Mouse (Mus musculus): ENCODE measurements around the gene Ccdc188. TPM values are rescaled to one million over a fixed set of nuclear protein-coding genes. Genes with fewer than 3 reads are reported as not detected.
"Not testable (repeated sequence)": the region's sequence is repeated elsewhere in the genome, so short reads cannot be mapped to it uniquely, and the experiment has no call there.

Ccdc188 gene
- not detected for total RNA-seq (2021)
- long read RNA-seq, experiment 1: 0 reads
- long read RNA-seq, experiment 2: 0 reads

DNA sequence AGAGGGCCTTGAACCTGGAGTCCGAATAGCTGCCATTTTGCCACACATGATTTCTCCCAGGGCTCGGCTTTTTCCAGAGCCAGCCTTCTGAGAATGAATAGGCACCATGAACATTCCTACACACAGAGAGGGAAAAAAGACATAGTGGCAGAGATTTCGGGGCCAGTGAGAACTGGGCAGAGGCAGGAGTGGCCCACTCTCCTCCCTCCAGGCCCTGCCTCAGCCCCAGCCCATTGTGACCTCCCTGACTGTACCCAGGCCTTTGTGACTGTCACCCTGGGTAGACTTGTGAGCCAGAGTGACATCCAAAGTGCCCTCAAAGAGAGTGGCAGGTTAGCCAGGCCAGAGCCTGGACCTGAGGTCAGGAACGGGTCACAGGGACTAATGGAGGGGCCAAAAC lies at the start of gene Ccdc188:
TSS of gene Ccdc188 (plus strand) at position 301 of the 400 bp plus-strand sequence.
- no peak for DNase-seq (ENCODE audit: low spot score in 2 of 2)

DNA sequence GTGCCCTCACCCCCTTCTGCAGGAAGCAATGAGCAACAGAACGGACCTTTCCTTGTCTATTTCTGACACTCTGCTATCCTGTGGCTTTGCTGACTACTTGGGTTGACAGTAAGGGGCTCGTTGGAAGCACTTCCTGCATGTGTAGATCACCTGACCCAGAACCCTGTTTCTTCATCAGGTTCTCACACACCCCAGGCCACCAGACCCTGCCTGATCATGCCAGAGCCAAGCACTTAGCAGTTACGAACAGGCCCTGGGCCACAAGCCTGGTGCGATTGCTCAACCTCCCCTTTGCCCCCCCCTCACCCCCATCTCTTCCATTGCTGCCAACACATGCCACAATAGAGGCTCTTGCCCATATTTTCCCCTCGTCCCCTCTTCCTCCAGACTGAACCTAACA lies 48.5 kb upstream of the Ccdc188 start:
- no peak for DNase-seq (ENCODE audit: low spot score in 2 of 2)

DNA sequence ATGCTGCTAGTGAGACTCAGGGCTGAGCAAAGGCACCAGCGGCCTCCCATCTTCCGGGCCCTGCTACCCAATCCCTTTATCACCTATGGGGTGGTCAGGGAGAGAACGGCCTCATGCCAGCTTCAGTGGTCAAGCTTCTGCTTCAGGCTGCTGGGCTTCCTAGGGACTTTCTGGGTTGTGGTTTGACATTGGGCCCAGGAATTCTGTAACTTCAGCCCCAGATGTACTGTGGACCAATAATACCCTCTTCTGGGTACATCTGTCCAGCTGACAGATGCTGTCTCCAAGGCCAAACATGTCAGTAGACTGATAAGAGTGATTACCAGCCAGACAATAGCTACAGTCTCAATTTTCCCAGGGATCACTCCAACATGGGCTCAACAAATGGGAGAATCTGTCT lies 47.9 kb upstream of the Ccdc188 start:
- no peak for DNase-seq (ENCODE audit: low spot score in 2 of 2)

DNA sequence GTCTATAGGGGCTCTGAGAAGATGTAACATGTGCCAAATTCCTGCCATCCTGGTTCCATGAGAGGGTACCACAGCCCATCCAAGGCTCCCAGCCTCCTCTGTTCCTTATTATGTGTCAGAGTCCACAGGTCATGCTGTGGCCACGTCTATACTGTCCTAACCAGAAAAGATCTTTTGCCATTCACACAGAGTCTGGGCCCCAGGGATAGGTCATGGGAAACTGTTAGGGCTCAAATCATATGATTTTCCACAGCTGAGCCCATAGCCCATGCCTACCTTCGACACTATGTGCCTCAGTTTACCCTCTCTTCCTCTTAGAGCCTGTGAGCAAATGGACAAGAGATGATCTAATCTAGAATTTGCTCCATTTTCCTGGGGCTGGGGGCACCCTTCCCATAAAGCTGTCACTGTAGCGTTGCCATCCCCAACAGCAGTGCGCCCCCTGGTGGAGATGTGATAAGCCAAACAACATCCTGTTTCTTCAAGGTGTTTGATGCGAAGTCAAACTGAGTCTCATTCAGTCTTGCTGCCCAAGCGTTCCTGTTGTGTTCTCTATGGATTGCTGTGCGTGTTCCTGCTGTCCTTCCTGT lies 45.3 kb upstream of the Ccdc188 start:
- peak; percentile 86 to 96 for DNase-seq (ENCODE audit: low spot score in 2 of 2)

DNA sequence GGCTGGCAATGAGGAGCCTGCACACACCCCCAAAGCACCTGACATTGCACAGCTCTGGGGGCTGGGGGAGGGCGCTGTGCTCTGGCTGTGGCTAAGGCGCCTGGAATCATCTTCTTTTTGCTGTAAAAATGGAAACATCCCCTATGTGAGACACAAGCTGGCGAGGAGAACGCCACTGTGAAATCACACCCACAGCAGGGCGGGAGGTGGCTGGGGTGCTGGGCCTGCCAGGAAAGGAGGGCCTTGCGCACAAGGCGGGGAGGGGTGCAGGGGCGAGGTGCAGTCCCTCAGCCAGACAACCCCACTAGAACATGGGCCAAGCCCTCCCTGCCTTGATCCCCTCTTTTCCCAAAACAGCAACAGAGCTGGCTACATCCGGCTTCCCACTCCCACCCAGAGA lies 44.4 kb upstream of the Ccdc188 start:
- peak; percentile 75 to 88 for DNase-seq (ENCODE audit: low spot score in 2 of 2)

DNA sequence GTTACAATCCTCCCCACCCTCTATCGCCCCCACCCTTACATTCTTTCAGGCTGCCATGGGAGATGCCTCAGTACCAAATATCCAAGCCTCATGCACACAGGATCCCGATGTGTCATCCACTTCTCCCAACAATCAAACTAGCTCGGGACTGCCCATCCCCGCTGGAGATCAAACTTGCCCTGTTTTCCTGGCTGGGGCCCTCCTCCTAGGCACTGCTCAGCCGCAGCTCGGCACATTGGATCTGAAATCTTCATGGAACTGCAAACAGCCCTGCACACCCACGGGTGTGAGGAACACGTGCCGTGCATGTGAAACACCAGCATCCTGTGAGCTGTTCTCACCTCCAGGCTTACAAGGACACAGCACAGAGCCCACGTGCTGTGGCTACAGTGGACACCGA lies 43.9 kb upstream of the Ccdc188 start:
- peak; percentile 70 to 79 for DNase-seq (ENCODE audit: low spot score in 2 of 2)

DNA sequence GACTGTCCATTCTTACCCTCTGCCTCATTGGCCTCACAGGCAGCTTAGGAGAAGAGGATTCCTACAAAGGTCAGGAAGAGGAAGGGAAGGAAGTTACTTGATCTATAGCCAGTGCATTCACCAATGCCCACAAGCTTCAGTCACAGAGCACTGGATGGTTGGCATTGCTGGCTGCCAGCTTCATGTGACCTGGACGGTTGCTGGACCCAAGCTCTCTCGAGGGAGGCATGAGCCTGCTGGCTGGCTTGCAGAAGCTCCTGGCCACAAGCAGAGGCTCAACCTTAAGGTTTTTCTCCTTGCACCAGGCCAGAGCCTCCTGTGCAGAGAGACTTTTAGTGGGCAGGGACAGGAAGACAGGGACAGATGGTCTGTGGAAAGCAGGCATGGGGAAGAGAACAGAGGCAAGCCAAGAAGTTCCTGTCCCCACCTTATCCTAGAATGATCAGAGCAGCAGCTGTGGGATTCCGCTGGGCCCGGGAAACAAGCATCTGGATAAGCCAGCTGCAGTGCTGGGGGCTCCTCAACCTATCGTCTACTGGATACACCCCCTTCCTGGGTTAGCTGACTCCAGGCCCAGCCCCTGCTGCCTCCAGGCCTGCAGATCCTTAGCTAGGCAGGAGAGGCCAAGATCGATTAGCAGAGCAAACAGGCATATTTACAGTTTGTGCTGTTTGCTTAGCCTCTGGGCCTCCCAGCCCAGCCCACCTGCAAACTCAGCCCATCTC lies 41.7 kb upstream of the Ccdc188 start:
- peak in 1 of 2 experiments; percentile 42 for DNase-seq (ENCODE audit: low spot score in 2 of 2)

DNA sequence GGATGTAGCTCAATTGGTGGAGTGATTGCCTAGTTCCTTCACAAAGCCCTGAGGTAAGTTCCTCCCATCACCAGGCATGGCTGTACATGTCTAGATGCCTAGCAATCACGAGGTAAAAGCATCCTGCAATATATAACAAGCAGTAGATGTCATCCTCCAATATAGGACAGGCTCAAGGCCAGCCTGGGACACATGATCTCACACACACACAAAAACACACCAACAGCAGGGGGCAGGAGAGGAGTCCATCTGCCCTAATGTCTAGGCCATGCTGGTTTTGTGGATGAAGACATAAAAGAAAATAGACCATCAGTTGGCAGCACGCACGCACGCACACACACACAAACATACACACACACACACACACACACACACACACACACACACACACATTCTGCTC lies 40.9 kb upstream of the Ccdc188 start:
- DNase-seq (ENCODE audit: low spot score in 2 of 2): no peak

DNA sequence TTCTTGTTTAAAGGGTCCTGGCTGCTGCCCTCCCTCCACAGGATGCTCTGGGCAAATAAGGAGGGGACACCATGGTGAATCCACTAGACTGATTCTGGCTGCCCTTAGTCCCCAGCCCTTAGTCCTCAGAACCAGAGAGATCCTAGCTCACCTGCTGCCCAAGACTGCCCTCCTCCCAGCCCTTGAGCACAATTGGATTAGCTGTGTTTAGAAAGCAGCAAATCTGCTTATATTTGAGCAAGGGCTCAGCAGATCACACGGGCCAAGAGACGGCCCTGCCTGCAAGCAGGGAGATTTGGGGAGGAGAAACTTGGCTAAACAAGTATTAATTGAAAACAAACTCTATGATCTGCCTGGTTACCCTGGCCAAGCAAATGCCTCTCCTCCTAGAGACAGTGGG lies 38.1 kb upstream of the Ccdc188 start:
- no peak for DNase-seq (ENCODE audit: low spot score in 2 of 2)

DNA sequence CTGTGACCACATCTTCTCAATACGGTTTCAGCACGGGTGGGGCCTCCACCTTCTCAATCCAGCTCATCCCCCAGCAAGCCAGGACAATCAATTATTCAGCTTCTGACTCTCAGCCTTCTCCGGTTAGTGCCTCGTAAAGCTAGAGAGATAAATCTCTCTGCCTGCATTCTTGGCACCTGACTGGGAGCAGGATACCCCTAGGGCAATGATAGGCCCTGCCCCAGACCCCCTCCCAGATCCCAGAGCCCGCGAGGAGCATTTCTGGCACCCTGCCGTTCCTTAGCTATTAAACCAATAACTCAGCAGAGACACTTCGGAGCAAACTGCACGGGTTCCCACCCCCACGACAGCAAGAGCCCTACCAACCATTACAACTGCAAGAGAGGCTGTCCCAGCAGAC lies 36.3 kb upstream of the Ccdc188 start:
- DNase-seq (ENCODE audit: low spot score in 2 of 2): no peak

DNA sequence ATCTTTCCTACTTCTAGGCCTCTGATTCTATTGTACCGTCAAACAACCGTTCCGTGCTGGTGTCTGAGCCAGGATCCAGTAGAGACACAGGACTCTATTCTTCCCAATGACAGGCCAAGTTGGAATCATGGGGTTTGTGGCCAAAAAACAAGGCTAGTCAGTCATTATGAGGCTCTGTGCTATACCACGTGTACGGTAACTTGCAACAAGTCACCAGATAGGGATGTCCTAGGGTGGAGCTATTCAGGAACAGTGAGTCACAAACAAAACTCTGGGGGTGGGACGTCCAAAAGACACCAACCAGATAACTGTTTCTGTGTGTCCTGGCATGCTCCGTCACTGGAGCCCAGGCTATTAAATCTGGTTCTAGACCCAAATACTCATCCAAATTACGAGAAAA lies 34.9 kb upstream of the Ccdc188 start:
- no peak for DNase-seq (ENCODE audit: low spot score in 2 of 2)

DNA sequence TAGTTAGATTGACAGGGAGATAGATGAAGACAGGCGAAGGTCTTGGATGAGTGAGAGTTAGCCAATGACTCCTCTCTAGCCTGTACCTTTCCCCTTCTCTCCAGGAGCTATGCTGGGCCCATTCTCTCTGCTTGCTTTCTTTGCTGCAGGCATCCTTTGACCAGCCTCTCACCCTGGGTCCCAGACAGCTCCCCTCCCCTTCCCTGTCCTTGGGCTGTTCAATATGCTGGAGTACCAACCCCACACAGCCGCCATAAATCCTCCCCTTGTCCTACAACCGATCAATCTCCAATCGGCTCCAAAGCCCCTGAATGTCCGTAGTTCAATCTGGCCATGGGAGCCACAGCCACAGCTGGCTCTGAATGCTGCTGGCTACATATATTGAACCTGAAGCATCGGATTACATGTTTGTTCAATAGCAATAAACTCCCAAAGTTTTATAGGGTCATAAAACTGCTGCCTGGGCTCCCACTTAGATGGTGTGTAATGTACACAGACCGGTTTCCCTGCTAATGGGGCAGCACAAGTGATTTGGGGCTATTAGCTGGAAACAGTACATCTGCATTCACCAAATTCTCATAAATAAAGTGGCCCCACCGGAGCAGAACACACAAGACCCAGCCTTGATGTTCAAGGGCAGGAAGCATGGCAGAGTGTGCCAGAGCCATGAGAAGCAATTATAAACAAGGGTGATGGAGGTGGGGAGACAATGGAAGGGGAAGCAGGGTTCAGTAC lies 31.8 kb upstream of the Ccdc188 start:
- no peak for DNase-seq (ENCODE audit: low spot score in 2 of 2)

DNA sequence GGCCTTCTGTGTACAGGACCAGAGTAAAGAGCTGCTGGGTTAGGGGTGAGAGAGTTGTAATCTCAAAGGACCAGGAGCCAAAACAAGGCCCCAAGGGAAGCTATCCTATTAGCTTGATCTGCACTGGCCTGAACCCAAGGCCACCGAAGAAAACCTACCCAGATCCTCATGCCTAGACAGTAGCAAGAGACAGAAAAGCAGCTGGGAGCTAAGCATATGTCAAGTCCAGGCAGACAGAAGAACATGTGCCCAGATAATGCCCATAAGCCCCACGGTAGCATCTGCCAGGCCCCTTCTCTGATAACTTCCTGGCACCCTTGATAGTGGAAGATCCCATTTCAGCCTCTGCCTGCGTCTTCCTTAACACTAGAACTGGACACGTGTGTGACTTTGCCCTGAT lies 30.9 kb upstream of the Ccdc188 start:
- no peak for DNase-seq (ENCODE audit: low spot score in 2 of 2)

DNA sequence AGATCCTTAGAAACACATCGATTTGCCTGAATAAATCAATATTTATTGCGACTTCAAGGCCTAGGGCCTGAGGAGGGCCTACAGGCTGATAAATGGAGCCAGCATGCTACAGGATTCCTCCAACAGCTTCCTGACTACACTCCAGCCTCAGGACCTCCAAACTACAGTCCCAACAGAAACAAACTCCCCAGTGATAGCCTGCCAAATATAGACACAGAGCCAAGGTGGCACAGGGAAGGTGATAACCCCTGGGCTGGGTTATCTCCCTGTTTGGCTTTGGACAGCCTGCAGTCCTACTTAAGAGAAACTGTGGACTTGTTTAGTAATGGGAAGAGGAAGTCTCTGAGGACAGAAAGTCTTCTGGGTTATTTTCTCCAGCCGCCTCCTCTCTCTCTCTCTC lies 30.5 kb upstream of the Ccdc188 start:
- DNase-seq (ENCODE audit: low spot score in 2 of 2): no peak

DNA sequence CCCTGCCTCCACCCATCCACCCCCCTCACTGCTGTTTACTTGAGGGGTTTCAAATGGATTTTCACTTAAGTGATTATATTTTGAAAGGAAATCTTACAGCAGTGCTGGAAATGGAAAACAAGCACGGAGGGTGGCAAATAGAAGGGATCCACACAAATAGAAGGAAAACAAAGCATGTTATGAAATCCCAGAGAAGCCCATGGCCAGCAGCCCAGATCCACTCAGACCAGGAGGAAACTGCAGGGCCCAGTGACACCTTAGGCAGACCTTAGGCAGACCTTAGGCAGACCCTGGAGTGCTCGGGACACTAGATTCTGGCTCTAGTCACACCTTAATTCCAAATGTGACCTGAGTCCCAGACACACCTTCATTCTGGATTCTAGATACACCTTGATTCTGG lies 26.7 kb upstream of the Ccdc188 start:
- no peak for DNase-seq (ENCODE audit: low spot score in 2 of 2)

DNA sequence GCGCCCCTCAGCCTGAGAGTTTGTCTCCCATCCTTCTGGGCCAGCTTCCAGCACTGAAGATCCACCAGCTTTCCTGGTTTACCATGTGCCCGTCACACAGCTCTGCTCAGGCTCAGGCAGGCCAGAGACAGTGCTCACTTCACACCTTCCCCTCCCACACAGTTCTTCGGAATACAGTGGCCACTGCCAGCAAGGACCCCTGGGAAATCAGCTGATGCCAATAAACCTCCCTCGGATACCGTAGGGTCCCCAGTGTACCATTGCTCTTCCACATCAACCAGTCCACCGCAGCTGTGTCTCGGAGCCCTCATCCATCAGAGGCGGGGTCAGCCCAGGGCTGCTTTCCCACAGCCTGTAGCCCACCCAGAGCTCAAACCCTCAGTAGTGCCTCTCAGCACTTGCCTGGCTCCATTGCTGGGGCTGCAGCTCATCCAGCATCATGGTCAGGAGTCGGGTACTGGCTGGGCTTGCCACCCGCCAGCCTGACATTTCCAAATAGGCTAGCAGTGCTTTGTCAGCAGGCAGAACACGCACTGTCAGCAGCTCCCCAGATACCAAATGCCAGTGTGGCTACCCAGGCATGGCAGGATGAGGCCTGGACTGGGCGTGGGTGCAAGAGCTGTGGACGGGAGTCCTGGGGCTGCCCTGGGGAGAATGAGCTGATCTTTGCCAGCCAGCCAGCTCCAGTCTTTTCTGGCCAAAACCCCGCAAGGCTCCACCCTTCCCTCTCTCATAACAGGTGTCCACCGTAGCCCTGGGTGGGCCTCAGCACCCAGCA lies 23.3 kb upstream of the Ccdc188 start:
- peak; percentile 38 to 50 for DNase-seq (ENCODE audit: low spot score in 2 of 2)

DNA sequence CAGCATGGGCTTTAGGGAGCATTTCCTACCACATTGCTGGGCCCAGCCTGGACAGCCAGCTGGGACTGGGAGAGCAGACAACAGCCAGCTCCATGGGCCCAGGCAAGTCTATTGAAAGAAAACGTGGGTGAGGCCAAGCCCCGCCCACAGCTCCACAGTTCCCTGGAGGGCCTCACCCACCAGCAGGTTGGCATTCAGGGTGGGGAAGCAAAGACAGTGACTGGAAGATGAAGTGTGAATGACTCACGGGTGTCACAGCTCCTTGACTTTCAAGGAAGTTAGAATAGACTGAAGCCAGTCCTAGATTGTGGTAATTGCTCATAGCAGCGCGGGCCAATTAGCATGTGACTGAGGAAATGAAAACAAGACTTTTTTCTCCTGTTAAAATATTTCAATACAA lies 22.6 kb upstream of the Ccdc188 start:
- DNase-seq (ENCODE audit: low spot score in 2 of 2): peak; percentile 76 to 87

DNA sequence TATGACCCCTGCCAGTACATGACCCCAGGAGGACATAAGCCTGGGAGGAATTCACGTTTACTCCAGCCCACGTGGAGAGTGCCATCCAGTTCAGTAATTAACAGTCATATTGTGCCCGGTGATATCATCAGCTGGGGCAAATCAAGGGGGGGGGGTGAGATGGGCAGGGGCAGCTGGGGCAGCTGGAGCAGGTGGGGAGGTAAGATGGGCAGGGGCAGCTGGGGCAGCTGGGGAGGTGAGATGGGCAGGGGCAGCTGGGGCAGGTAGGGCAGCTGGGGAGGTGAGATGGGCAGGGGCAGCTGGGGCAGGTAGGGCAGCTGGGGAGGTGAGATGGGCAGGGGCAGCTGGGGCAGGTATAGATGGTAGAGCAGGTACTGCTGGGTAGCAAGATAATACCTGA lies 22.1 kb upstream of the Ccdc188 start:
- DNase-seq (ENCODE audit: low spot score in 2 of 2): not testable (repeated sequence)

DNA sequence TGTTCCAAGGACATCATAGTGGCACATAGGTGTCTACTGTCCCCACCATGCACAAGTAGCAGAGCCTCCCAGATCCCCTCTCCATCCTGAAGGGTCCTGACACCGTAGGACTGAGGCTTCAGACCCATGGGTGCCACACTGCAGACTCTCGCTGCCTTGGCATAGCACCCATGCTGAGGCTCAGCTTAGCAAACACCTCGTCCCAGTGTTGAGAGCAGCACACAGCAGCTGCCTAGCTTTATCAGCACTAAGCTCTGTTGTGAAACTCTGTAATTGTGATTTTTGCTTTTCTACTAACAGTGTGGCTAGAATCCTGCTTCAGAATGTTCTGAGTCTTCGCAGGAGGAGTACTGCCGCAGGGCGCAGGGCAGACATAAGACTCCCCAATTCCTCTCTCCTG lies 19.8 kb upstream of the Ccdc188 start:
- no peak for DNase-seq (ENCODE audit: low spot score in 2 of 2)

DNA sequence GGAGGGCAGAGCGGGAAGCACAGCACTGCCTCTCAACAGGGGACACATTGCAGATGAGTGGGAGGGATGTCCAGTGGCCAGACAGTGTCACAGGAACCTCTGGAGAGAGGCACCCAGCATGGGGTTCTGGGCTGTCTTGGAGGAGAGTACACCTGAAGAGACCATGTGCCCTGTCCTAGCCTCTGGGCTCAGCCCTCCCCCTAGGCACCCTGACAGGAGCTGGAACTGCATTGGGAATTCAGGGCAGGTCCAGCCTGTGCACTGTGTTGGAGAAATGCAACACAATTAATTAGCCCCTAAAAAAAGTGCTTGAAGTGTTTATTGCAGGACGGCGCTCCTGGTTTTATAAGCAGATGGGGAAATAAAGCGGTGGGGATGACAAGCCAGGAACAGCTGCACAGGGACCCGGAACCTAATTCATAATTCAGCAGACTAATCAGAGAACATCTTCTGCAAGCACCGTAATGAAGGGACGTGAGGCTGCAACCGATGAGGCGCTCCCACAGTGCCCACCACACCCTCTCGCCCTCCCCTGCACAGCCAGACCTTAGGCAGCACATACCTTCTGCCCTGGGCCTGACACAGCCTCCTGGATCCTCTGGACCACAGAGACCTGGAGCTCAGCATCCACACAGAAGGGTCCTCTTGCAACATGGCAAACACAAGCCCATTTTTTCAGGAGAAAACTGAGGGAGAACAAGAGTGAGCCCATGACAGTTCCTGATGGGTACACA lies 19.1 kb upstream of the Ccdc188 start:
- DNase-seq (ENCODE audit: low spot score in 2 of 2): no peak

DNA sequence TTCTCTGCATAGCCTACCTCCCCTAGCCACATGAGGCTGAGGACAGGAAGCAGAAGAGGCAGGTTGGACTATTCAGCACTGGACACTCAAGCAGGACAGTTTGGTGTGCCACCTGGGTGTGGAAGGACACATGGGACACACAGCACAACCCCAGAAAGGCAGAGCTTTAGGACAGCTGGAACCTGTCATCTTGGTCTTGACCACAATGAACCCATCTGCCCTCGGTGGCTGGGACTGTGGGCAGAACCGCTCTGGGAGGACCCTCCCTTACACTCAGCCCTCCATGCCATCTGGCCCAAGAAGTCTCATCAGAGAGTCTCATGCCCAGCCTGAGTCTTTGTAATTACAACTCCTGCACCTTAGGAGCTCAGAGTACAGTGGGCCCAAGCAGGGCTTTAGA lies 17.6 kb upstream of the Ccdc188 start:
- no peak for DNase-seq (ENCODE audit: low spot score in 2 of 2)

All from left cerebral cortex, adult 18-20 months (tissue).